Mouse (Mus musculus): ENCODE measurements around the gene Cyb561d2. TPM values are rescaled to one million over a fixed set of nuclear protein-coding genes. Genes with fewer than 3 reads are reported as not detected.

Gene Cyb561d2
- total and polyA plus RNA-seq, 3 experiments: 23.8 to 37.8 (median 35.7) TPM

DNA sequence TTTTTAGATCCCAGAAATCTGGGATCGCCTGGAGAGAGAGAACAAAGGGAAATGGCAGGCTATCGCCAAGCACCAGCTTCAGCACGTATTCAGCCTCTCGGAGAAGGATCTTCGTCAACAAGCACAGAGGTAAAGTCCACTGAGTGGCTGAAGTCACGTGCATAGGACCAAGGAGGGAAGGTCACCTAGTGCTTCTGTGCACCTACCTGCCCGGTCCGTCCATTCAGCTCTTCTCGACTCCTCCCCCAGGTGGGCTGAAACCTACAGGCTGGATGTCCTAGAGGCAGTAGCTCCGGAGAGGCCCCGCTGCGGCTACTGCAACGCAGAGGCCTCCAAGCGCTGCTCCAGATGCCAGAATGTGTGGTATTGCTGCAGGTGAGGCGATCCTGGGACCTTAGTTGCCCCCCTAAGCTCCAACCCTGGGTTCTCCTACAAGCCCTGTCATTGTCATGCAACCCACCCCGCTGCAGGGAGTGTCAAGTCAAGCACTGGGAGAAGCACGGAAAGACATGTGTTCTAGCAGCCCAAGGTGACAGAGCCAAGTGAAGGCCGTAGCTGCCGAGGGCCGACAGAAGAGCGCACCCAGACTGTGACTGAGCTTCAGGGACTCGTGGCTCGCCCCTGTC lies 8.6 kb upstream of the Cyb561d2 start:
- in situ Hi-C loops (cut with MboI; ENCODE audit: low pct_ligation_motif_present, low pct_unique_long_range_greater_than_20kb, low sequenced_read_pairs) (no loop called here), dilution Hi-C loops (cut with MboI; ENCODE audit: extremely low pct_ligation_motif_present, extremely low pct_unique_long_range_greater_than_20kb, low sequenced_read_pairs) (no loop called here)
- Histone ChIP-seq H3K4me1 (ENCODE audit: control insufficient read depth in 1 of 2, insufficient read depth in 2 of 2) (peaks cover 5 to 44% of the 10 kb centered on the region in 2 experiments), H3K79me2 (replicated peaks; ENCODE audit: control insufficient read depth, extremely low read depth, insufficient read depth, poor library complexity, severe bottlenecking) (peaks cover 7% of the 10 kb centered on the region), H3K27me3 (replicated peaks) (no peaks in the 10 kb centered on the region), H3K36me3 (replicated peaks in 1 of 2; ENCODE audit: control insufficient read depth in 1 of 2, insufficient read depth in 1 of 2, low read length in 1 of 2) (peaks cover 5 to 15% of the 10 kb centered on the region in 2 experiments), H3K4me3 (replicated peaks in 1 of 3; ENCODE audit: low read depth in 2 of 3, low read length in 2 of 3, poor library complexity in 1 of 3) (no peak overlapping the region), H3K4me2 (ENCODE audit: insufficient read depth, low read depth, poor library complexity, severe bottlenecking) (no peak overlapping the region), H3K27ac (ENCODE audit: insufficient read depth, low read depth) (no peak overlapping the region), H3K9me3 (replicated peaks; ENCODE audit: low read length) (no peaks in the 10 kb centered on the region), H3K9ac (ENCODE audit: insufficient read depth, low read depth) (no peak overlapping the region)
- no peak for DNase-seq (ENCODE audit: extremely low read depth)
- TF ChIP-seq MAFK (IDR thresholded peaks at IDR 0.05; ENCODE audit: insufficient replicate concordance, low read length) (no peak), MEF2A (IDR thresholded peaks at IDR 0.05; ENCODE audit: borderline replicate concordance, low read depth, low read length) (no peak), ELF1 (IDR thresholded peaks at IDR 0.05; ENCODE audit: low read depth, low read length) (no peak), JUND (conservative IDR thresholded peaks at IDR 0.05; ENCODE audit: low read depth, low read length) (no peak), USF1 (IDR thresholded peaks at IDR 0.05; ENCODE audit: low read depth, low read length) (no peak), JUN (IDR thresholded peaks at IDR 0.05; ENCODE audit: insufficient read depth, low read depth, low read length) (no peak), POLR2AphosphoS2 (IDR thresholded peaks at IDR 0.05; ENCODE audit: low read depth, low read length) (no peak), E2F4 (IDR thresholded peaks at IDR 0.05; ENCODE audit: insufficient replicate concordance, low read depth, low read length) (no peak), BHLHE40 (IDR thresholded peaks at IDR 0.05; ENCODE audit: low read depth, low read length) (no peak), TBP (conservative IDR thresholded peaks at IDR 0.05; ENCODE audit: low read depth, low read length) (no peak), RCOR1 (conservative IDR thresholded peaks at IDR 0.05; ENCODE audit: low read depth, low read length) (no peak), PAX5 (IDR thresholded peaks at IDR 0.05; ENCODE audit: low read length) (no peak), USF2 (conservative IDR thresholded peaks at IDR 0.05; ENCODE audit: low read depth, low read length) (no peak), POLR2A (IDR thresholded peaks at IDR 0.05; ENCODE audit: low read depth, low read length) (no peak), IRF4 (IDR thresholded peaks at IDR 0.05; ENCODE audit: low read depth, low read length) (no peak), ZC3H11A (IDR thresholded peaks at IDR 0.05; ENCODE audit: low read depth, low read length) (no peak), NELFE (IDR thresholded peaks at IDR 0.05; ENCODE audit: low read depth, low read length) (no peak), ZMIZ1 (IDR thresholded peaks at IDR 0.05; ENCODE audit: low read depth, low read length) (no peak)

DNA sequence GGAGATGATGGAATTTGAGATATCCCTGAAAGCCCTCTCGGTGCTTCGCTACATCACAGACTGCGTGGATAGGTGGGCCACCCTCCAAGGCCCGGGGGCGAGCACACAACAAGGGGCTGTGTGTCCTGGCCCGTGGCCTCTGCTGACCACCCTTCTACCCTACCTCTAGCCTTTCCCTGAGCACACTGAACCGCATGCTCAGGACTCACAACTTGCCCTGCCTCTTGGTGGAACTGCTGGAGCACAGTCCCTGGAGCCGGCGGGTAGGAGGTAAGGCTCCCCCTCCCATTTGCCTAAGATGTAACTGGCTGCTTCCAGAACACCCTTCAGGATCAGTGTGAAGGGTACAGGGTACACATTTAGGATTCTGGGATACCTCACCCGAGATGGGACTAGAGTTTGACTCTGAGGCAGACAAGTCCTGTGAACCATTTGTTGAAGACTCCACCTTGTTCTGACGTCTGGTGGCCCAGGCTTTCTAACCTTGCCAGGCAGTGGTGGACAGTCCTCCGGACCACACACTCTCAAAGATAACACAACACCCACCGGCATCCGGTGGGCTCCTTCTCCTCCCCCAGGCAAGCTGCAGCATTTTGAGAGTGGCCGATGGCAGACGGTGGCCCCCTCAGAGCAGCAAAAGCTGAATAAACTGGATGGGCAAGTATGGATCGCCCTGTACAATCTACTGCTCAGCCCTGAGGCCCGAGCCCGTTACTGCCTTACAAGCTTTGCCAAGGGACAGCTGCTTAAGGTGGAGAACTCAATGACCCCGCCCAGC lies 7.5 kb upstream of the Cyb561d2 start:
- in situ Hi-C loops (cut with MboI; ENCODE audit: low pct_ligation_motif_present, low pct_unique_long_range_greater_than_20kb, low sequenced_read_pairs) (no loop called here), dilution Hi-C loops (cut with MboI; ENCODE audit: extremely low pct_ligation_motif_present, extremely low pct_unique_long_range_greater_than_20kb, low sequenced_read_pairs) (no loop called here)
- H3K9ac ChIP-seq (ENCODE audit: insufficient read depth, low read depth): no peak overlapping the region
- H3K4me1 ChIP-seq (ENCODE audit: control insufficient read depth in 1 of 2, insufficient read depth in 2 of 2): peaks cover 5 to 49% of the 10 kb centered on the region in 2 experiments
- H3K27me3 ChIP-seq (replicated peaks): no peaks in the 10 kb centered on the region
- DNase-seq (ENCODE audit: extremely low read depth): no peak
- H3K36me3 ChIP-seq (replicated peaks in 1 of 2; ENCODE audit: control insufficient read depth in 1 of 2, insufficient read depth in 1 of 2, low read length in 1 of 2): peaks cover 14 to 26% of the 10 kb centered on the region in 2 experiments
- H3K9me3 ChIP-seq (replicated peaks; ENCODE audit: low read length): no peaks in the 10 kb centered on the region
- H3K4me3 ChIP-seq (replicated peaks in 1 of 3; ENCODE audit: low read depth in 2 of 3, low read length in 2 of 3, poor library complexity in 1 of 3): no peak overlapping the region
- no peaks in the 10 kb centered on the region; the same call in 1 of the 2 replicates for H3K79me2 ChIP-seq (replicated peaks; ENCODE audit: control insufficient read depth, extremely low read depth, insufficient read depth, poor library complexity, severe bottlenecking)
- H3K27ac ChIP-seq (ENCODE audit: insufficient read depth, low read depth): no peak overlapping the region
- TF ChIP-seq MAFK (IDR thresholded peaks at IDR 0.05; ENCODE audit: insufficient replicate concordance, low read length): no peak
- no peak for TF ChIP-seq POLR2AphosphoS2 (IDR thresholded peaks at IDR 0.05; ENCODE audit: low read depth, low read length)
- no peak for TF ChIP-seq ZMIZ1 (IDR thresholded peaks at IDR 0.05; ENCODE audit: low read depth, low read length)
- no peak for TF ChIP-seq KAT2A (IDR thresholded peaks at IDR 0.05; ENCODE audit: insufficient replicate concordance, low read length)
- TF ChIP-seq PAX5 (IDR thresholded peaks at IDR 0.05; ENCODE audit: low read length): no peak
- H3K4me2 ChIP-seq (ENCODE audit: insufficient read depth, low read depth, poor library complexity, severe bottlenecking): no peak overlapping the region

Data from CH12.LX (cell line).